Mouse (Mus musculus) liver, adult 2 months (tissue): ENCODE data around the gene Mtg2.

ENCODE experiments used
- CTCF ChIP-seq: fragments of 200-500 bp; IDR thresholded peaks from 2 replicates; pipeline ENCODE4 v1.5.1; 2011; ENCODE audit warnings: low read depth, low read length, control low read depth
- POLR2A ChIP-seq: fragments of 200-500 bp; IDR thresholded peaks from 2 replicates; pipeline ENCODE4 v1.6.1; 2011; ENCODE audit warnings: low read length, control low read depth; ENCODE audit not compliant: insufficient read depth; ENCODE audit errors: extremely low read depth

DNA sequence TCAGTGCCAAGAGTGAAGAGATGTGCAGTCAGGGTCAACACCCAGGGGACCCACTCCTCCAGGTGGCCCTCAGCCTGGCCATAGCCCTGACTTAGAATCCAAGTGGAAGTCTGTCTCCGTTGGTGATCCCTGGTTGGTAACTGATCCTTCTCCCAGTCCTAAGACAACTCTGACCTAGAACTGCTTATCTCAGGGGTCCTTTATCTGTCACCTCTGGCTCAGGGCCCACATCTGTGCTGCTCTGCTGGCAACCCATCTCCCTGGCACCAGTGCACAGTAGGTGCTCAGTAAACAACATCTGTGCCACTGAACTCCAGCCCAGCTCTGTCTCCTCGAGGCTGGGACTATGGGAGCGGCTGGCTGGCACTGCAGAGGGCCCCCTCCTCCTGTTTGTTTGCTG lies 27.2 kb downstream of the Mtg2 start:
- no peak for TF ChIP-seq CTCF
- TF ChIP-seq POLR2A: no peak
